Mouse (Mus musculus) cerebellum, adult 2 months (tissue): Measurements from ENCODE around the gene Cnbd2.

ENCODE experiments used
- CTCF ChIP-seq: fragments of 200-500 bp; IDR thresholded peaks from 2 replicates; pipeline ENCODE4 v1.5.1; 2011; ENCODE audit warnings: low read depth, mild to moderate bottlenecking, control low read depth, low read length, moderate library complexity, borderline replicate concordance; ENCODE audit not compliant: insufficient read depth
- POLR2A ChIP-seq: fragments of 200-500 bp; IDR thresholded peaks from 2 replicates; pipeline ENCODE4 v1.6.1; 2011; ENCODE audit warnings: low read length, control low read depth, borderline replicate concordance; ENCODE audit not compliant: insufficient read depth

DNA sequence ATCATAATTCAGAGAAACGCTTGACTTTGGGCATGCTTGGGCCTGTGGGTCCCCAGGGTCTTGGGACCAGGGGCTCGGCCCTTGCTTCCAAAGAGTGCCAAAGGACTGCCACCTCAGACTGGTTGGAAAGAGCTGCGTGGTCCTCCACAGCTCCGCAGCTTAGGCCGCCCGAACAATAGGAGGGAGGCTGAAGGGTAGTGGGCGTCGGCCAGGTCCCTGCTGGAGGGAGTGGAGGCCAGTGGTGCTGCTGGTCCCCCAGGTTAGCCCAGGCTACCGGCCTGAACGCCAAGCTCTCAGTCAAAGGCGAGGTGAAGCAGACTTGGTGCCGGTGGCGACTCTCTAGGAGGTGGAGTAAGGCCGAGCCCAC is 108.2 kb downstream of the Cnbd2 start:
- TF ChIP-seq CTCF (no peak), POLR2A (no peak)
